8 mouse cellular contexts compared by ENCODE assay signal in the genomic region with DNA sequence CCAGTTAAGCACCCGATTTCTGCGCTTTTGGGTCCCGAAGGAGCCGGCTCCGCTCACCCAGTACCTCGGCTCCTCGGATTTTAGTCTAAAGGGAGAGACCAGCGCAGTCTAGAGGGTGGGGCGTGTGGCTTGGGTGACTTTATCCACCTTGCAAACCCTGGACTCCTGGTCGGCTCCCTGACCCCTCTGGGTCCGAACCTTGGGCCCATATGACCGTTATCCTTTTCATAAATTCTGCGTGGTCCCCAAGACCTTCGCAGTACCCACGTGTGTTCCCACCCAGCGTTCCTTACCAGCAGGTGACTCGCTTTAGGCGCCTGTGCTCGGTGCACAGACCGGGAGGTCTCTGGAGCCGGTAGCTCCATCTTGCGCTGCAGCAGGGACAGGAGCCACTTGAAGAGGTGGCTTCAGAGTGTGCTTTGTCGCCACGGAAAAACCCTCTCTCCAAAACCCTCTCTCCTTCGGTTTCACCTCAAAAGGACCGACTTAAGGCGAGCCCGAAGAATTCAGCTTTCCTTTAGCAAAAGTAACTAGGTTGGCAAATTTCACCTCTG.
DNase-seq lines count a peak whose midpoint lies in the region; ATAC-seq and TF ChIP-seq lines count a peak whose summit lies in the region.

No protein-coding gene starts in this region.

- H3K27ac ChIP-seq in spleen, adult 2 months (ENCODE audit: insufficient read depth, low read length), result no peak overlapping the region

- peak overlapping the region; percentile 75 for H3K4me3 ChIP-seq in spleen, adult 2 months (ENCODE audit: extremely low read depth, insufficient read depth, insufficient read length)

- H3K27me3 ChIP-seq in spleen, adult 2 months (ENCODE audit: control insufficient read depth, insufficient read depth, low read length), result peaks cover 7% of the 10 kb centered on the region

- TF ChIP-seq POLR2A in spleen, adult 2 months (IDR thresholded peaks at IDR 0.05; ENCODE audit: low read depth, low read length), result no peak

- TF ChIP-seq CTCF in spleen, adult 2 months (IDR thresholded peaks at IDR 0.05; ENCODE audit: extremely low read depth, insufficient read depth, insufficient read length, insufficient replicate concordance), result no peak

- ATAC-seq in monocyte, adult 5-6 weeks (replicated peaks; ENCODE audit: insufficient number of reproducible peaks, low FRiP score, low TSS enrichment, poor library complexity, severe bottlenecking), result 0 out of 2 replicates have a peak, but pooled peaks have one; percentile 21

- H3K36me3 ChIP-seq in spleen, adult 2 months (ENCODE audit: control insufficient read depth, insufficient read depth, low read length), result no peaks in the 10 kb centered on the region

- WGBS in spleen, adult 2 months, result 2% methylated on average over 28 of the region's 28 CpGs

- DNase-seq in cerebellum, adult 18-20 months, result peak; percentile 70 to 71
- DNase-seq in cerebellum, adult 11-12 months, result no peak
- no peak for DNase-seq in spleen, adult 2 months (ENCODE audit: low read depth in 1 of 2, low spot score in 2 of 2)
- DNase-seq in spleen, adult 12 weeks (ENCODE audit: low spot score), result no peak
- DNase-seq in kidney, postnatal 4 days, result peak; percentile 37 to 51
- no peak for DNase-seq in T-cell, adult 2 months (ENCODE audit: low spot score)
- no peak for DNase-seq in thymus, postnatal 0 days (ENCODE audit: low spot score)

- peaks cover 7% of the 10 kb centered on the region for H3K4me1 ChIP-seq in spleen, adult 2 months (ENCODE audit: control insufficient read depth, insufficient read depth, insufficient read length)

Comparison
In these comparisons a context has a peak if more than half of its experiments do, and no peak if none do; other contexts are left out.
1. DNase-seq: peak in cerebellum, adult 18-20 months (2 of 2) and kidney, postnatal 4 days (2 of 2); none in cerebellum, adult 11-12 months (single experiment), spleen, adult 2 months (0 of 2), spleen, adult 12 weeks (single experiment), T-cell, adult 2 months (single experiment) and thymus, postnatal 0 days (single experiment).